8 mouse cellular contexts compared by ENCODE assay signal in the genomic region with DNA sequence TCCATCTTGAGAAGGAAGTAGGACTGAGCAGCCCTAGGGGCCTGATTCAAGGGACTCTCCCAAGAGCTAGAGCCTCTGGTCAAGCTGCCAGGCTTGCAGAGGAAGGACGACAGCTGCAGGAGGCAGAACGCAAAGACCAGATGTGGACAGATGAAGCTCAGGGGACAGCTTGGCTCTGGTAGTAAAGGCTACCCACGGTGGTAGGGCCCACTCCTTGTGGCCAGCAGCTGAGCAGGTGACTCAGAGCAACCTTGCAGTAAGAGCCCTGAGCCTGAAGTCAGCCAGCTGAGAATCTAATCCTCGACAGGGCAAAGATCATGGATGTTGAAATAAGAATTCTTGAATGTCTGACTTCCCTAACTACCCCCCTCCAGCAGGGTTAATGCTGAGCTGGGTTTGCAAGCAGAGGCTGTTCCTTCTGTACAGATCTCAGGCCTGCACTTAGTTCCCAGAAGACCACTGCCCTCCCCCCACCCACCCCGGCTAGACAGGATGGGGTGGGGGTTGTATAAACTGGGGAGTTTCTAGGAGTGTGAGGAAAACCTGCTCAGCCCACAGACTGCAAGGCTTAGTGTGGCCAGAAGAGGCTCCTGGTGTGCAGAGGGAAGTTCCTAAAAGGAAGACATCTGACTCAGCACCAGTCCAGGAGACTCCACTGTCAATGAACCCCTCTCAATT. TPM values are rescaled to one million over a fixed set of nuclear protein-coding genes. Genes with fewer than 3 reads are reported as not detected.
DNase-seq lines count a peak whose midpoint lies in the region; TF ChIP-seq lines count a peak whose summit lies in the region.
"Had no signal": no experiment of that assay in that cellular context is flagged by ENCODE, and none has a peak within 500 bp of the region (broad histone marks: within the 10 kb centered on the region; RNA-seq: fewer than 3 reads in every experiment).

No protein-coding gene starts in this region.

- no peak overlapping the region for H3K4me3 ChIP-seq in testis, adult 2 months (ENCODE audit: control insufficient read depth, low read depth, low read length)

- intact Hi-C loops in gastrocnemius, postnatal 14 days (cut with DNase I; ENCODE audit: low total_unique reads) = no loop called here

- no peak for TF ChIP-seq CTCF in testis, adult 2 months (IDR thresholded peaks at IDR 0.05; ENCODE audit: control insufficient read depth, insufficient read depth, insufficient replicate concordance, low read depth, low read length)

- TF ChIP-seq POLR2A in testis, adult 2 months (IDR thresholded peaks at IDR 0.05; ENCODE audit: control insufficient read depth, low read depth, low read length) = no peak

- H3K36me3 ChIP-seq in testis, adult 2 months (ENCODE audit: control insufficient read depth, insufficient read depth, low read length) = no peaks in the 10 kb centered on the region

- no peak for DNase-seq in testis, postnatal 14 days (ENCODE audit: low spot score)
- DNase-seq in gastrocnemius, postnatal 14 days = peak; percentile 46
- peak; percentile 76 for DNase-seq in kidney, postnatal 14 days
- DNase-seq in ovary, postnatal 10 days (ENCODE audit: low spot score) = no peak
- DNase-seq in cerebellum, adult 11 months = no peak
- no peak for DNase-seq in urinary bladder, postnatal 10 days (ENCODE audit: low spot score)

- no peaks in the 10 kb centered on the region for H3K27me3 ChIP-seq in testis, adult 2 months (ENCODE audit: control insufficient read depth, insufficient read depth, low read length)

- H3K4me1 ChIP-seq in testis, adult 2 months (ENCODE audit: control insufficient read depth, insufficient read depth, low read length) = no peaks in the 10 kb centered on the region

- peak overlapping the region; percentile 5; the same call in 1 of the 2 replicates for H3K27ac ChIP-seq in testis, adult 2 months (ENCODE audit: control insufficient read depth, insufficient read depth, low read depth, low read length)

RNA-seq across cellular contexts. Expression of gene Dhx9, which starts 14.3 kb away (rescaled TPM):
- 21.4 and 32.5 TPM in 2 replicates for polyA plus RNA-seq in testis, adult 2 months (2012; rRNA removed)
- total RNA-seq in gastrocnemius, postnatal 14 days (2021) = 10 to 100 TPM; 36.7 to 41.1 TPM

RNA-seq across cellular contexts. Expression of gene Npl, which starts 48.1 kb away (rescaled TPM):
- polyA plus RNA-seq in testis, adult 2 months (2012; rRNA removed) = 4.7 and 5.6 TPM in 2 replicates
- 1 to 10 TPM; 1.6 to 2.2 TPM for total RNA-seq in gastrocnemius, postnatal 14 days (2021)
- total RNA-seq: neutrophil, adult 5-6 weeks had no signal

Comparison
In these comparisons a context has a peak if more than half of its experiments do, and no peak if none do; other contexts are left out.
1. DNase-seq: peak in gastrocnemius, postnatal 14 days (single experiment) and kidney, postnatal 14 days (single experiment); none in testis, postnatal 14 days (single experiment), ovary, postnatal 10 days (single experiment), cerebellum, adult 11 months (single experiment) and urinary bladder, postnatal 10 days (single experiment).